Mouse (Mus musculus): ENCODE measurements at regions not wholly inside any gene's neighbourhood (a gene's known extent, or its start where the extent isn't known, plus 50 kb on each side); places are given as distances from the start of the nearest gene placed in this dataset.

DNA sequence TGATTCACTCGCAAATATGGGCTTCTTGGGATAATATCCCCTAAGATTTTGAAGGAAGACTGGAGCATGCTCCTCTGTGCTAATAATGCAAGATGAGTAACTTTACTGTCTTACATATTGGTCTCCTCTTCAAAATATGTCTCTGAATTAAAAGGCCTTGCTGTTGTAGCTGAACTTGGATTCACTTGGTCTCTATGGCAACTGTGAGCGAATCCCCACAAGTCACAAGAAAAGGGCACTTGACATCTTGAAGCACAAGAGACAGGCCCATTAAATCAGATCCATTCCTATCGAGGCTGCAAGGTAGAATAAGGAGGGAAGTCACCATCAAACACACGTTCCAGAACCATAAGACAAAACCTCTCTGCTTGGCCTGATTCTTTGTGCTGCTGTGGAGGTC is 121.6 kb upstream of the Mylip start:
- Histone ChIP-seq H3K36me3 (replicated peaks in 1 of 2; ENCODE audit: control insufficient read depth in 1 of 2, insufficient read depth in 1 of 2, low read length in 1 of 2) (no peaks in the 10 kb centered on the region), H3K9me3 (replicated peaks; ENCODE audit: low read length) (no peaks in the 10 kb centered on the region), H3K79me2 (replicated peaks; ENCODE audit: control insufficient read depth, extremely low read depth, insufficient read depth, poor library complexity, severe bottlenecking) (no peaks in the 10 kb centered on the region), H3K27ac (ENCODE audit: insufficient read depth, low read depth) (no peak overlapping the region), H3K4me3 (replicated peaks in 1 of 3; ENCODE audit: low read depth in 2 of 3, low read length in 2 of 3, poor library complexity in 1 of 3) (no peak overlapping the region), H3K4me2 (ENCODE audit: insufficient read depth, low read depth, poor library complexity, severe bottlenecking) (no peak overlapping the region), H3K27me3 (replicated peaks) (no peaks in the 10 kb centered on the region), H3K9ac (ENCODE audit: insufficient read depth, low read depth) (no peak overlapping the region), H3K4me1 (ENCODE audit: control insufficient read depth in 1 of 2, insufficient read depth in 2 of 2) (peaks cover 0 to 11% of the 10 kb centered on the region in 2 experiments; a peak in 1 of 4 replicates)
- DNase-seq (ENCODE audit: extremely low read depth): no peak
- in situ Hi-C loops (cut with MboI; ENCODE audit: low pct_ligation_motif_present, low pct_unique_long_range_greater_than_20kb, low sequenced_read_pairs): no loop called here
- dilution Hi-C loops (cut with MboI; ENCODE audit: extremely low pct_ligation_motif_present, extremely low pct_unique_long_range_greater_than_20kb, low sequenced_read_pairs): no loop called here
- TF ChIP-seq IRF4 (IDR thresholded peaks at IDR 0.05; ENCODE audit: low read depth, low read length) (no peak), JUND (conservative IDR thresholded peaks at IDR 0.05; ENCODE audit: low read depth, low read length) (no peak), POLR2AphosphoS2 (IDR thresholded peaks at IDR 0.05; ENCODE audit: low read depth, low read length) (no peak), E2F4 (IDR thresholded peaks at IDR 0.05; ENCODE audit: insufficient replicate concordance, low read depth, low read length) (no peak), SIN3A (IDR thresholded peaks at IDR 0.05; ENCODE audit: low read length) (no peak)

DNA sequence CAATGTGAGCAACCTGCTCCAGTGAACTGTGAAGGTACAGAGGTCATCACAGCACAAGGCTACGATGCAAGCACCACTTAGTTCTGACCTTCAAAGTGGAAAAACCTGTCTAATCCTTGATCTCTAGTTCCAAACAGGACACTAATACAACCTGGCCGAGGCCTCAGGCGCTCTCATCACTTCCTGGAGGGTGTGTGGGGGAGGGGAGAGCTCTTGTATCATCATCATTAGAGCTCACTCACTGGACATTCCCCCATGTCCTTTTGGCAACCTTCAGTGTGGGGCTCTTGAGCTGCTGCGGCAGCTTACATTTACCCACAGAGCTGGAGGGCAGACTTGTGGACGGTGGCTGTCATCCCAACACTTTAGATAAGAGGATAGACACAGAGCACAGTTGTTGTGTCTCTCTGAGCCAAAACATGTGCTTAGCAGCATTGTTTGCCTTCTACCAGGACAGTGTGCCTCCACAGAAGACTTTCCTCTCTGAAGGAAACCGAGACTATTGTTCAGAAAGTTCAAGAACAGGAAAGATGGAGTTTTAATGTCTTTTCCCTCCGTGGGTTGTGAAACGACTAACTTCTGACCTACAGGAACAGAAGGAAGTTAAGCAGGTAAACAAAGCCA is 115.2 kb upstream of the Mylip start:
- H3K9ac ChIP-seq (ENCODE audit: insufficient read depth, low read depth): no peak overlapping the region
- peaks cover 3 to 9% of the 10 kb centered on the region in 2 experiments; a peak in 3 of 4 replicates for H3K4me1 ChIP-seq (ENCODE audit: control insufficient read depth in 1 of 2, insufficient read depth in 2 of 2)
- dilution Hi-C loops (cut with MboI; ENCODE audit: extremely low pct_ligation_motif_present, extremely low pct_unique_long_range_greater_than_20kb, low sequenced_read_pairs) (no loop called here), in situ Hi-C loops (cut with MboI; ENCODE audit: low pct_ligation_motif_present, low pct_unique_long_range_greater_than_20kb, low sequenced_read_pairs) (no loop called here)
- peaks cover 3% of the 10 kb centered on the region for H3K9me3 ChIP-seq (replicated peaks; ENCODE audit: low read length)
- DNase-seq (ENCODE audit: extremely low read depth): no peak
- no peak overlapping the region for H3K4me2 ChIP-seq (ENCODE audit: insufficient read depth, low read depth, poor library complexity, severe bottlenecking)
- H3K27ac ChIP-seq (ENCODE audit: insufficient read depth, low read depth): no peak overlapping the region
- H3K4me3 ChIP-seq (replicated peaks in 1 of 3; ENCODE audit: low read depth in 2 of 3, low read length in 2 of 3, poor library complexity in 1 of 3): no peak overlapping the region
- H3K27me3 ChIP-seq (replicated peaks): no peaks in the 10 kb centered on the region
- H3K36me3 ChIP-seq (replicated peaks in 1 of 2; ENCODE audit: control insufficient read depth in 1 of 2, insufficient read depth in 1 of 2, low read length in 1 of 2): no peaks in the 10 kb centered on the region
- no peaks in the 10 kb centered on the region for H3K79me2 ChIP-seq (replicated peaks; ENCODE audit: control insufficient read depth, extremely low read depth, insufficient read depth, poor library complexity, severe bottlenecking)
- TF ChIP-seq PAX5 (IDR thresholded peaks at IDR 0.05; ENCODE audit: low read length): no peak
- TF ChIP-seq GABPA (IDR thresholded peaks at IDR 0.05; ENCODE audit: insufficient replicate concordance, low read depth, low read length): no peak
- TF ChIP-seq IRF4 (IDR thresholded peaks at IDR 0.05; ENCODE audit: low read depth, low read length): no peak
- TF ChIP-seq TCF12 (IDR thresholded peaks at IDR 0.05; ENCODE audit: low read depth, low read length): no peak
- no peak for TF ChIP-seq USF1 (IDR thresholded peaks at IDR 0.05; ENCODE audit: low read depth, low read length)
- TF ChIP-seq MAFK (IDR thresholded peaks at IDR 0.05; ENCODE audit: insufficient replicate concordance, low read length): no peak
- TF ChIP-seq SIN3A (IDR thresholded peaks at IDR 0.05; ENCODE audit: low read length): no peak
- TF ChIP-seq MAZ (IDR thresholded peaks at IDR 0.05; ENCODE audit: low read depth, low read length): no peak
- TF ChIP-seq RCOR1 (conservative IDR thresholded peaks at IDR 0.05; ENCODE audit: low read depth, low read length): no peak
- no peak for TF ChIP-seq ELF1 (IDR thresholded peaks at IDR 0.05; ENCODE audit: low read depth, low read length)
- TF ChIP-seq HCFC1 (IDR thresholded peaks at IDR 0.05; ENCODE audit: low read depth, low read length): no peak

Measured in CH12.LX (cell line).